Mouse (Mus musculus): ENCODE results near the gene Fbxo48. TPM values are rescaled to one million over a fixed set of nuclear protein-coding genes. Genes with fewer than 3 reads are reported as not detected.

Fbxo48 gene
- total RNA-seq (2015) (7.6 and 12.7 TPM in 2 replicates), total RNA-seq (2017) (8.1 and 10.3 TPM in 2 replicates)

- peak; percentile 88 for ATAC-seq (replicated peaks; ENCODE audit: poor library complexity)
These were observed at the start of gene Fbxo48 for GRCm38 (mm10) chr11:16950976-16951760. TSS of gene Fbxo48 (plus strand) at chr11:16951375.

- ATAC-seq (replicated peaks; ENCODE audit: poor library complexity), result no peak
These were observed 46.7 kb upstream of the Fbxo48 start for GRCm38 (mm10) chr11:16904302-16905011.

DNA sequence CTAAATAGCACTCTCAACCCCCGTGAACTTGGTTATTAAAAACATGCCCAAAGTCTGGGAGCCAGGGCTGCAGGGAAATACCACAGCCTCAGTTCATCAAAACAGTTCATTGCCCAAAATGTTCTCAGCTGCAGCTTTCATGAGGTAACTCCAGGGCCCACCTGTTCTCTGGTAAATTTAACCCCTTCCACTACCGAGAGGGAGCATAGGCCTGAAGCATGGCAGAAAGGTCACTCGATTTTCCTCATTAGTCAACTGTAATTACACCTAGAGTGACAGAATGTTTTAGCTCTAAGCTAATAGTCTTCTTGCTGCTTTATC lies 46.2 kb upstream of the Fbxo48 start:
- ATAC-seq (replicated peaks; ENCODE audit: poor library complexity), result no peak

DNA sequence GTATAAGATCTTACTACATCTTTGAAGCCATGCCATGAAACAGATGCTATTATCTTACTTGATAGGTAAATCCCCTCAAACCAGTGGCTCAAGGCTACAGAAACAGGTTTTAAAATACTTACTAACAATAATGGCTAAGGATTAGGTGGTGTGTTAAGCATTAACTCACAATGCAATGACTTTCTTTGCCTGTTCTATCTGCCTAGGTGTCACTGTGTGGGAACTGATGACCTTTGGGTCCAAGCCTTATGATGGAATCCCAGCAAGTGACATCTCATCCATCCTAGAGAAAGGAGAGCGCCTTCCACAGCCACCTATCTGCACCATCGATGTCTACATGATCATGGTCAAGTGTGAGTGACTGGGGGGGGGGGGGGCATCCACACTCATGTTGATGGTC lies 44.6 kb upstream of the Fbxo48 start:
- no peak for ATAC-seq (replicated peaks; ENCODE audit: poor library complexity)

- no peak for ATAC-seq (replicated peaks; ENCODE audit: poor library complexity)
These were observed 43.6 kb upstream of the Fbxo48 start for GRCm38 (mm10) chr11:16907517-16908129.

- no peak for ATAC-seq (replicated peaks; ENCODE audit: poor library complexity)
These were observed 36.4 kb upstream of the Fbxo48 start for GRCm38 (mm10) chr11:16914756-16915155.

DNA sequence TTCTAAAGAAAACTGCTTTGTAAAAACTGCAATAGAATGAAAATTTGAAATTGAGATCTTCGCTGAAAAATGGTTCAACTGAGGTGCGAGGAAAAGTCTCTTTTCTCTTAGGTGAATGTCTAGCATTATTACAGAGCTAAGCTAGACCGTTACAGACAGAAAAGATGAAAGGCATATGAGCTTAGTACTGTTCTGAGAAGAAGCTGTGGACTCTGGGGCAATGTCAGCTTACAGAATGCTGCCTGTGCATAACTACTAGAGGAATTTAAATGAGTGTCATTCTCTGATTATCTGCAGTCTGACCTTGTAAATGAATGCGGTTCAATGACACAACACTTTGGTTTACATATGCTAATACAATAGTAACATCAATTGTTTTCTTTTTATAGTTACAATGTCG lies 35.3 kb upstream of the Fbxo48 start:
- no peak for ATAC-seq (replicated peaks; ENCODE audit: poor library complexity)

DNA sequence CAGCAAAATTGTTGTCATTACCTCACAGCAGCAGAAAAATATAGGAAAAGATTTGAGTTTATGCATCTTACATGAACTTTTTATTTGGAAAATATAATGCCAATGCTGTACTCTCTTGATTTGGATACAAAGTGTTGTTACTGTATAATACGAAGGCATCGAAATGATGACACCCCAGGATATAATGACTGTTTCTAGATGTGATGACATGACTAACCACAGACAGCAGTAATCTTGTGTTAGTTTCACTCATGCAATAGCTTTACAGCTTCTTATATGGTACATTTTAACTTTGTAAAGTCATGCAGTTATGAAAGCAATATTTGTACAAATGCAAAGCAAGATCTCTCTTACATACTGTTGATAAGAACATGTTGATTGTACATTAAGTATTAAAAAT lies 33.7 kb upstream of the Fbxo48 start:
- ATAC-seq (replicated peaks; ENCODE audit: poor library complexity), result peak; percentile 57

GRCm38 (mm10) chr11:16932159-16932558 lies 19.0 kb upstream of the Fbxo48 start:
- ATAC-seq (replicated peaks; ENCODE audit: poor library complexity), result peak; percentile 100

DNA sequence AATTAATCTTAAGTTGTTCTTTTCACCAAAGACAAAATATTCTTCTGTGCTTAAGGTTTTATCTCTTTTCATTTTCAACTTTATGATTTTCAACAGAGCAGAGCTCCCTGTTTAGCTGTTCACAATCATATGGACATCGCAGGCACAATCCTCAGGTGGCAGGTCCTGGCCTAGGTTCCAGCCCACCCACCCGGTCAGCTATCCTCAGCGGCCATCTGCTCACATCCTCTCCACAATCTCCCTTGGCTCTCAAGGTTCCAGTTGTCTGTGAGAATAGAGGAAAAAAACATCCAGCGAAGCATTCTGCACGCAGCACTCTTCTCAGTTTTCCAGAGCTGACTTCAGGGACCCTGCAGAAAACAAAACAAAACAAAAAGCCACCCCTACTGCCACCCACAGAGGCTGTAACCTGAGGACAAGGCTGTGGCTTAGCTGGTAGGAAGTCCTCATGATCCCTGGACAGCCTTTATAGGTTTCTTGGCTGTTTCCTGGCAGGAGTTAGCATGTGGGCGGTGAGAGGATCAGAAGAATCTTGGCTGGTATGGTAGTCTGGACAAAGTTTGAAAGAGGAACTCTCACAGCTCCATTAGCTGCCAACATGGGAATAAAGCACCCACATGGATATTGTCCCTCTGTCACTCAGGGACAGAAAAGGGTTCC lies 15.5 kb upstream of the Fbxo48 start:
- ATAC-seq (replicated peaks; ENCODE audit: poor library complexity), result no peak

DNA sequence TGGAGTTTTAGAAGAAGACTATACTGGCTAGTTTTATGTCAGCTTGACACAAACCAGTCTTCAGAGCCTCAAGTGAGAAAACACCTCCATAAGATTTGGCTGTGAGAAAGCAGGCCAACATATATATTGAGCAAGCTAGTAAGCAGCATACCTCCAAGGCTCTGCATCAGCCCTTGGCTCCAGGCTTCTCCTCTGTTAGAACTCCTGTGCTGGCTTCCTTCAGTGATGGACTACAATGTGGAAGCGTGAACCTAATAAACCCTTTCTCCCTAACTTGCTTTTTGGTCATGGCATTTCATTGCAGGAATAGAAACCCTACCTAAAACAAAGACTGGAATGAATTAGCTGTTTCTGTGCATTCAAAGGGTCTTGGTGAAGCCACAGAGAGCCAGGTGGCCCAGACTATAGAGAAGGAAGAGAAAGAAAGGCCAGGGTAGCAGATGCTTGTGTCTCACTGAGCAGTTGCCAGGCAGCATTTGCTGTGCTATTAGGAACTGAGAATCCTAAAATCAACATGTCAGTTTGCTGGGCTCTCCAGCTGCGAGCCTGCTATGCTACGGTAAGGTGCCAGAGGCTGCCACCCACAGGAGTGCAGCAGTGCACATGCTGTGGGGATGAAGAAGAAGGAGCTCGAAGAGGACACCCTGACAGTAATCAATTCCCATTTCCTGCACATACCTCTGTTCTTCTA lies 9.9 kb upstream of the Fbxo48 start:
- peak; percentile 27; the same call in 1 of the 2 replicates for ATAC-seq (replicated peaks; ENCODE audit: poor library complexity)

- no peak for ATAC-seq (replicated peaks; ENCODE audit: poor library complexity)
These were observed 9.2 kb upstream of the Fbxo48 start for GRCm38 (mm10) chr11:16941973-16942452.

GRCm38 (mm10) chr11:16943016-16943415 lies 8.2 kb upstream of the Fbxo48 start:
- no peak for ATAC-seq (replicated peaks; ENCODE audit: poor library complexity)

DNA sequence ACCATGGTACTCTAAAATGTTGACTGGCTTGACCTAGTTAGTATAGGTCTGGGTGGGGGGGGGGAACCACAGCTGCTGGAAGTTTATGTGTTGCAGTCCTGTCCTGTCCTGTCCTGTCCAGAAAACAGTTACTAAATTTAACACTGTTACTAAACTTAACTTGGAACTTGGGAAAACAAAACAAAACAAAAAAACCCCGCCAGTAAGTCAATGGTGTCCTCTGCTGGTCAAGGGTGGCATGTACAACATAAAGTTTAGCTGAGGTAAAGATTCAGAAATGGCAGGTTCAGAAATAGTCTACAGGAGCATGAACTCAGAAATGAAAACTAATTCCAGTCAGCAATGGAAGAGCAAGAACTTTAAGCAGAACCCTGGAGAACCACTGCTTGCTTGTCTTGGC lies 2.4 kb upstream of the Fbxo48 start:
- ATAC-seq (replicated peaks; ENCODE audit: poor library complexity), result peak; percentile 21

GRCm38 (mm10) chr11:16950226-16950975 lies 774 bp upstream of the Fbxo48 start:
- no peak for ATAC-seq (replicated peaks; ENCODE audit: poor library complexity)

- ATAC-seq (replicated peaks; ENCODE audit: poor library complexity), result peak; percentile 11
These were observed 511 bp downstream of the Fbxo48 start for GRCm38 (mm10) chr11:16951761-16952010.

GRCm38 (mm10) chr11:16956115-16956862 lies 5.1 kb downstream of the Fbxo48 start:
- peak; percentile 82 for ATAC-seq (replicated peaks; ENCODE audit: poor library complexity)

- ATAC-seq (replicated peaks; ENCODE audit: poor library complexity), result no peak
These were observed 5.9 kb downstream of the Fbxo48 start for GRCm38 (mm10) chr11:16957030-16957429.

GRCm38 (mm10) chr11:16958520-16958919 lies 7.3 kb downstream of the Fbxo48 start:
- ATAC-seq (replicated peaks; ENCODE audit: poor library complexity), result peak; percentile 68

DNA sequence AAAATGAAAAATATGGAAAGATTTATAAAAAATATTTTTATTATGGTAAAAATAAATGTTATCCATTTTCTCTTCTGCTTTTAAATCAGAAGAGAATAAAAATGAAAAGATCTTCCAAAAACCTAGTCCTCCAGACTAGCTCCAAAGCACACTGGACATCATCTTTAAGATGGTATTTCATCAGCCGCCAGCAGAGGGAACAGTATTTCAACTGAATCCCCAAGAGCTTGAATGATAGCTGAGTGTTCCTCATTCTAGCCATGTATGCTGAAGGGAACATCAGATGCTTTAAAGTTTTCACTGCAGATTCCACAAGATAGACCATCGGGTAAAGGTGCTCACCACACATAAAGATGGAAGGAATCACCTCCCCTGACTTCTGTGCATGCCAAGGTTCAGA lies 16.6 kb downstream of the Fbxo48 start:
- ATAC-seq (replicated peaks; ENCODE audit: poor library complexity), result peak; percentile 88
